Mouse (Mus musculus): ENCODE results near the gene Nectin2. TPM values are rescaled to one million over a fixed set of nuclear protein-coding genes. Genes with fewer than 3 reads are reported as not detected.

The Nectin2 gene
- polyA plus RNA-seq, 1 experiment = 38.3 TPM

DNA sequence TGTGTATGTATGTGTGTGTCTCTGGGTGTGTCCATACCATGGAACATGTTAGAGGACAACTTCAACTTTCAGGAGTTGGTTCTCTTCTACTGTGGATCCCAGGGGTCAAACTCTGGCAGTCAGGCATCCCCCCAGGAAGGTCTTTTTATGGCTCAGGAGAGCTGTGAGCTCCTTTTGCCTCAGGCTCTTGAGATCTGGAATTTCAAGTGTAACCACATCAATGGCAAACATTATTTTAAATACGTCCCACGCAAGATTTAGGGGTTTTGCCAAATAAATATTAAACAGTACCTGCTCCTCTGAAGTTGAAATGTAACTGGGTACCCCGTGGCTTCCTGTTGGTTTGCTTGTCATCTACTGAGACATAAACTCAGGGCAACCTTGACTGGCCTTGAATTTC is 67.3 kb downstream of the Nectin2 start:
- Histone ChIP-seq H3K4me3 (ENCODE audit: insufficient read depth, low read depth, low read length) (no peak overlapping the region), H3K27ac (replicated peaks; ENCODE audit: low read depth, low read length) (no peak overlapping the region), H3K4me1 (ENCODE audit: control insufficient read depth, insufficient read depth, insufficient read length, low read length) (no peaks in the 10 kb centered on the region)

- H3K4me3 ChIP-seq (ENCODE audit: insufficient read depth, low read depth, low read length) = no peak within 1 kb of the TSS
- no peak within 1 kb of the TSS for H3K27ac ChIP-seq (replicated peaks; ENCODE audit: low read depth, low read length)
- 0 out of 2 replicates have a peak, but pooled peaks cover 3% of the 10 kb centered on the region for H3K4me1 ChIP-seq (ENCODE audit: control insufficient read depth, insufficient read depth, insufficient read length, low read length)
Observed at GRCm38 (mm10) chr7:19681202-19681694, 69.0 kb downstream of the Nectin2 start, which contains the start of the genes Gm44805 and Apoc4. Gene Gm44805, minus strand, starts transcription at chr7:19681423. Gene Apoc4, minus strand, starts transcription at chr7:19681479.

- no peak overlapping the region for H3K27ac ChIP-seq (replicated peaks; ENCODE audit: low read depth, low read length)
- no peak overlapping the region for H3K4me3 ChIP-seq (ENCODE audit: insufficient read depth, low read depth, low read length)
- H3K4me1 ChIP-seq (ENCODE audit: control insufficient read depth, insufficient read depth, insufficient read length, low read length) = peaks cover 3% of the 10 kb centered on the region; the same call in 1 of the 2 replicates
Observed at GRCm38 (mm10) chr7:19680702-19681101, 69.6 kb downstream of the Nectin2 start.

GRCm38 (mm10) chr7:19678901-19679300 is 71.4 kb downstream of the Nectin2 start:
- Histone ChIP-seq H3K27ac (replicated peaks; ENCODE audit: low read depth, low read length) (no peak overlapping the region), H3K4me3 (ENCODE audit: insufficient read depth, low read depth, low read length) (no peak overlapping the region), H3K4me1 (ENCODE audit: control insufficient read depth, insufficient read depth, insufficient read length, low read length) (peaks cover 3% of the 10 kb centered on the region; the same call in 1 of the 2 replicates)

DNA sequence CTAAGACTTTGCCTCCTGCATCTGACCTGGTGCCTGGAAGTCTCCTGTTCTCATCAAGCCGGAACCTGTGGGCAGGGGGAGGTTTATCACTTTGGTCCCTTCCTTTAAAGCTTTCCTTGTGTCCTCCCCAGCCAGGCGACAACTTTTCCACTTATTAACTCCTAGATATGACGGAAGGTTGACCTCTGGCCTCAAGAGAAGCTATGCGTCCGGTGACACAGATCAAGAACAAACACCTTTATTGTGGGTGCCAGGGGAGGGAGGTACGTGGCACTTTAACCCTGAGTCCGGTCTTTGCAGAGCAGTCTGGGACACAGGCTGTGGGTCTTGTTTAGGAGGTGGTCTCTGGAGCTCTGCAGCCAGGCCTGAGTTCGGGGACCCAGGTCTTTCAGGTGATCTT is 72.4 kb downstream of the Nectin2 start, which contains the start of gene Apoc2:
Apoc2 (minus strand) TSS at position 70 of the 400 bp plus-strand sequence.
- H3K4me1 ChIP-seq (ENCODE audit: control insufficient read depth, insufficient read depth, insufficient read length, low read length) = peaks cover 3% of the 10 kb centered on the region; the same call in 1 of the 2 replicates
- no peak within 1 kb of the TSS for H3K4me3 ChIP-seq (ENCODE audit: insufficient read depth, low read depth, low read length)
- H3K27ac ChIP-seq (replicated peaks; ENCODE audit: low read depth, low read length) = no peak within 1 kb of the TSS

DNA sequence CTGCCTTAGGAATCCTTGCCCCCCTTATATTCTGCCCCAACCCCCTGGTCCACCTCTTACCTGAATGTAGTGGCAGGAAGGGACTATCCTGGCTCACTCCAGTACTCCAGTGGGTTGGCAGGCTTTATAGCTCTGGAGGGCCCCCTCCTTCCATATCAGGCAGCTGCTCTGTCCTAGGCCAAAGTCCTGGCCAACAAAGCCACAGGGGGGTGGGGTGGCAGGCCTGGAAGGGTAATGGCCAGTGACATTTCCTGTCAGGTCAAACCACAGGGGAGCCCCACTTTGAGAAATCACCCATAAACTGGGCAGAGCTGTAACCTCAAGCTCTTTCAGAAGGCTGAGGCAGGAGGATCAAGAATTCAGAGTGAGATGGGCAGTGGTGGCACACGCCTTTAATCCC is 73.6 kb downstream of the Nectin2 start:
- Histone ChIP-seq H3K4me3 (ENCODE audit: insufficient read depth, low read depth, low read length) (no peak overlapping the region), H3K27ac (replicated peaks; ENCODE audit: low read depth, low read length) (no peak overlapping the region), H3K4me1 (ENCODE audit: control insufficient read depth, insufficient read depth, insufficient read length, low read length) (peaks cover 3% of the 10 kb centered on the region; the same call in 1 of the 2 replicates)

- H3K27ac ChIP-seq (replicated peaks; ENCODE audit: low read depth, low read length) = no peak overlapping the region; the same call in 1 of the 2 replicates
- no peak overlapping the region for H3K4me3 ChIP-seq (ENCODE audit: insufficient read depth, low read depth, low read length)
Observed at GRCm38 (mm10) chr7:19675824-19676223, 74.5 kb downstream of the Nectin2 start.

GRCm38 (mm10) chr7:19673083-19673699 is 77.1 kb downstream of the Nectin2 start:
- Histone ChIP-seq H3K27ac (replicated peaks; ENCODE audit: low read depth, low read length) (no peak overlapping the region), H3K4me3 (ENCODE audit: insufficient read depth, low read depth, low read length) (no peak overlapping the region), H3K4me1 (ENCODE audit: control insufficient read depth, insufficient read depth, insufficient read length, low read length) (peaks cover 3% of the 10 kb centered on the region; the same call in 1 of the 2 replicates)

More at GRCm38 (mm10) chr7:19675824-19676223, 74.5 kb downstream of the Nectin2 start:
- H3K4me1 ChIP-seq (ENCODE audit: control insufficient read depth, insufficient read depth, insufficient read length, low read length) = peaks cover 3% of the 10 kb centered on the region; the same call in 1 of the 2 replicates

- Histone ChIP-seq H3K4me3 (ENCODE audit: insufficient read depth, low read depth, low read length) (no peak overlapping the region), H3K27ac (replicated peaks; ENCODE audit: low read depth, low read length) (no peak overlapping the region), H3K4me1 (ENCODE audit: control insufficient read depth, insufficient read depth, insufficient read length, low read length) (peaks cover under 1% of the 10 kb centered on the region; the same call in 1 of the 2 replicates)
Observed at GRCm38 (mm10) chr7:19671511-19671910, 78.8 kb downstream of the Nectin2 start.

- Histone ChIP-seq H3K27ac (replicated peaks; ENCODE audit: low read depth, low read length) (peak overlapping the region; percentile 88), H3K4me1 (ENCODE audit: control insufficient read depth, insufficient read depth, insufficient read length, low read length) (no peaks in the 10 kb centered on the region), H3K4me3 (ENCODE audit: insufficient read depth, low read depth, low read length) (peak overlapping the region; percentile 16; the same call in 1 of the 2 replicates)
Observed at GRCm38 (mm10) chr7:19668947-19669721, 81.1 kb downstream of the Nectin2 start.

- Histone ChIP-seq H3K4me3 (ENCODE audit: insufficient read depth, low read depth, low read length) (no peak overlapping the region), H3K4me1 (ENCODE audit: control insufficient read depth, insufficient read depth, insufficient read length, low read length) (peaks cover 8% of the 10 kb centered on the region), H3K27ac (replicated peaks; ENCODE audit: low read depth, low read length) (peak overlapping the region; percentile 58)
Observed at GRCm38 (mm10) chr7:19667434-19667833, 82.8 kb downstream of the Nectin2 start.

GRCm38 (mm10) chr7:19666750-19667149 is 83.5 kb downstream of the Nectin2 start:
- Histone ChIP-seq H3K4me3 (ENCODE audit: insufficient read depth, low read depth, low read length) (no peak overlapping the region), H3K4me1 (ENCODE audit: control insufficient read depth, insufficient read depth, insufficient read length, low read length) (peaks cover 8% of the 10 kb centered on the region), H3K27ac (replicated peaks; ENCODE audit: low read depth, low read length) (peak overlapping the region; percentile 58)
